Mouse (Mus musculus) CH12.LX (cell line): Measurements from ENCODE around the gene Ino80d. TPM values are rescaled to one million over a fixed set of nuclear protein-coding genes. Genes with fewer than 3 reads are reported as not detected.

Source experiments
- DNase-seq: peaks from one replicate; pipeline ENCODE4 v3.0.0-alpha.2; 2013; ENCODE audit errors: extremely low read depth
- H3K27ac ChIP-seq: 2 replicates; pipeline ENCODE4 v1.5.1; 2012; ENCODE audit warnings: low read depth, mild to moderate bottlenecking, control low read depth, moderate library complexity; ENCODE audit not compliant: insufficient read depth
- H3K27me3 ChIP-seq: replicated peaks from 2 replicates; pipeline ENCODE3; 2012; ENCODE audit warnings: inconsistent platforms
- H3K36me3 ChIP-seq, 2 experiments: replicated peaks in 1 of 2; 2 replicates each; pipeline versions ENCODE3 to v1.6.1; 2012; ENCODE audit warnings: inconsistent platforms in 1 of 2, low read length in 1 of 2, mild to moderate bottlenecking in 1 of 2, mixed read lengths in 1 of 2, moderate library complexity in 1 of 2; ENCODE audit not compliant: control insufficient read depth in 1 of 2, insufficient read depth in 1 of 2
- H3K4me1 ChIP-seq, 2 experiments: 2 replicates each; pipeline ENCODE4 v1.6.1; 2012; ENCODE audit warnings: inconsistent platforms in 1 of 2, moderate library complexity in 1 of 2; ENCODE audit not compliant: insufficient read depth in 2 of 2, control insufficient read depth in 1 of 2
- H3K4me2 ChIP-seq: 2 replicates; pipeline ENCODE4 v1.6.1; 2012; ENCODE audit warnings: low read depth, mild to moderate bottlenecking, control low read depth; ENCODE audit not compliant: poor library complexity, insufficient read depth, severe bottlenecking
- H3K4me3 ChIP-seq, 3 experiments: fragments of 150-350 bp in 1 of 3; sonication (generic) in 1 of 3; replicated peaks in 1 of 3; 2 replicates each; pipeline versions ENCODE3 to v1.5.1; 2011 to 2012; ENCODE audit warnings: low read depth in 2 of 3, low read length in 2 of 3, mild to moderate bottlenecking in 2 of 3, moderate library complexity in 2 of 3, control low read depth in 1 of 3, improper control_type of control experiment in 1 of 3, inconsistent platforms in 1 of 3, mixed read lengths in 1 of 3; ENCODE audit not compliant: poor library complexity in 1 of 3
- H3K79me2 ChIP-seq: replicated peaks from 2 replicates; pipeline ENCODE4 v1.6.1; 2012; ENCODE audit warnings: mild to moderate bottlenecking, moderate library complexity; ENCODE audit not compliant: control insufficient read depth, poor library complexity, insufficient read depth, severe bottlenecking; ENCODE audit errors: extremely low read depth
- H3K9ac ChIP-seq: 2 replicates; pipeline ENCODE4 v1.6.1; 2012; ENCODE audit warnings: low read depth, mild to moderate bottlenecking, control low read depth, moderate library complexity; ENCODE audit not compliant: insufficient read depth
- H3K9me3 ChIP-seq: replicated peaks from 2 replicates; pipeline ENCODE3; 2012; ENCODE audit warnings: low read length, inconsistent platforms, mixed read lengths
- CHD2 ChIP-seq: IDR thresholded peaks from 2 replicates; pipeline ENCODE4 v1.6.1; 2011; ENCODE audit warnings: low read length, improper control_type of control experiment
- CTCF ChIP-seq, 2 experiments: IDR thresholded peaks in 1 of 2; conservative IDR thresholded peaks in 1 of 2; 2 replicates each; pipeline ENCODE4 v1.5.1; 2011 to 2012; ENCODE audit warnings: low read depth in 2 of 2, low read length in 2 of 2, improper control_type of control experiment in 1 of 2, inconsistent platforms in 1 of 2, mild to moderate bottlenecking in 1 of 2, moderate library complexity in 1 of 2
- ELF1 ChIP-seq: IDR thresholded peaks from 2 replicates; pipeline ENCODE4 v1.6.1; 2014; ENCODE audit warnings: low read depth, mild to moderate bottlenecking, inconsistent platforms, low read length, improper control_type of control experiment
- EP300 ChIP-seq: IDR thresholded peaks from 2 replicates; pipeline ENCODE4 v1.6.1; 2011; ENCODE audit warnings: low read length, improper control_type of control experiment
- ETS1 ChIP-seq: conservative IDR thresholded peaks from 2 replicates; pipeline ENCODE4 v1.6.1; 2012; ENCODE audit warnings: low read depth, mild to moderate bottlenecking, inconsistent platforms, low read length, improper control_type of control experiment, moderate library complexity
- HCFC1 ChIP-seq: IDR thresholded peaks from 2 replicates; pipeline ENCODE4 v1.6.1; 2012; ENCODE audit warnings: low read depth, mild to moderate bottlenecking, inconsistent platforms, low read length, improper control_type of control experiment
- JUN ChIP-seq: IDR thresholded peaks from 2 replicates; pipeline ENCODE4 v1.6.1; 2011; ENCODE audit warnings: low read depth, mild to moderate bottlenecking, low read length, improper control_type of control experiment, moderate library complexity; ENCODE audit not compliant: insufficient read depth
- JUND ChIP-seq: conservative IDR thresholded peaks from 2 replicates; pipeline ENCODE4 v1.6.1; 2011; ENCODE audit warnings: low read depth, low read length, improper control_type of control experiment
- MAX ChIP-seq: IDR thresholded peaks from 2 replicates; pipeline ENCODE4 v1.6.1; 2011; ENCODE audit warnings: low read length, improper control_type of control experiment
- MEF2A ChIP-seq: IDR thresholded peaks from 2 replicates; pipeline ENCODE4 v1.6.1; 2014; ENCODE audit warnings: low read depth, mild to moderate bottlenecking, inconsistent platforms, low read length, improper control_type of control experiment, borderline replicate concordance
- MXI1 ChIP-seq: IDR thresholded peaks from 2 replicates; pipeline ENCODE4 v1.6.1; 2011; ENCODE audit warnings: mild to moderate bottlenecking, low read depth, low read length, improper control_type of control experiment
- NELFE ChIP-seq: IDR thresholded peaks from 2 replicates; pipeline ENCODE4 v1.6.1; 2011; ENCODE audit warnings: low read depth, low read length, improper control_type of control experiment
- SIN3A ChIP-seq: IDR thresholded peaks from 2 replicates; pipeline ENCODE4 v1.6.1; 2012; ENCODE audit warnings: low read length, improper control_type of control experiment, inconsistent platforms
- SMC3 ChIP-seq: IDR thresholded peaks from 2 replicates; pipeline ENCODE4 v1.6.1; 2011; ENCODE audit warnings: low read depth, low read length, improper control_type of control experiment
- TCF12 ChIP-seq: IDR thresholded peaks from 2 replicates; pipeline ENCODE4 v1.6.1; 2014; ENCODE audit warnings: low read depth, mild to moderate bottlenecking, inconsistent platforms, low read length, improper control_type of control experiment
- UBTF ChIP-seq: IDR thresholded peaks from 2 replicates; pipeline ENCODE4 v1.6.1; 2012; ENCODE audit warnings: low read depth, mild to moderate bottlenecking, inconsistent platforms, low read length, improper control_type of control experiment, moderate library complexity
- USF2 ChIP-seq: conservative IDR thresholded peaks from 2 replicates; pipeline ENCODE4 v1.6.1; 2011; ENCODE audit warnings: low read depth, low read length, improper control_type of control experiment
- ZC3H11A ChIP-seq: IDR thresholded peaks from 2 replicates; pipeline ENCODE4 v1.6.1; 2012; ENCODE audit warnings: low read depth, mild to moderate bottlenecking, inconsistent platforms, low read length, improper control_type of control experiment
- ZKSCAN1 ChIP-seq: IDR thresholded peaks from 2 replicates; pipeline ENCODE4 v1.6.1; 2012; ENCODE audit warnings: low read depth, inconsistent platforms, low read length, improper control_type of control experiment, borderline replicate concordance
- ZMIZ1 ChIP-seq: IDR thresholded peaks from 2 replicates; pipeline ENCODE4 v1.6.1; 2012; ENCODE audit warnings: low read depth, mild to moderate bottlenecking, inconsistent platforms, low read length, improper control_type of control experiment
- ZNF384 ChIP-seq: IDR thresholded peaks from 2 replicates; pipeline ENCODE4 v1.6.1; 2012; ENCODE audit warnings: low read depth, low read length, improper control_type of control experiment, inconsistent platforms
- dilution Hi-C: fragments of 300-500 bp; cut with MboI; formaldehyde crosslinking; loops from 2 replicates; pipeline ENCODE4 v1.14.3; 2020; ENCODE audit warnings: low sequenced_read_pairs; ENCODE audit not compliant: extremely low pct_unique_long_range_greater_than_20kb, extremely low pct_ligation_motif_present
- in situ Hi-C: fragments of 300-500 bp; cut with MboI; formaldehyde crosslinking; loops from 3 replicates; pipeline ENCODE4 v1.14.3; 2019; ENCODE audit warnings: low sequenced_read_pairs, low pct_ligation_motif_present, low pct_unique_long_range_greater_than_20kb, mixed read lengths
- polyA plus RNA-seq: library from polyadenylated mRNA; unstranded; fragments of >175 nt; gene quantifications from 2 replicates; pipeline ENCODE4 v1.2.1, GENCODE M21; 2012; ENCODE audit warnings: low read depth; ENCODE audit not compliant: insufficient read length
- total RNA-seq, 2 experiments: library from RNA; depleted of rRNA; stranded (reverse); fragments of 300-350 nt in 1 of 2; fragments of >200 nt in 1 of 2; gene quantifications; 2 replicates each; pipeline ENCODE4 v1.2.3; 2012 to 2014

Ino80d gene
- total and polyA plus RNA-seq, 3 experiments, result 4.5 to 5.8 (median 4.6) TPM

DNA sequence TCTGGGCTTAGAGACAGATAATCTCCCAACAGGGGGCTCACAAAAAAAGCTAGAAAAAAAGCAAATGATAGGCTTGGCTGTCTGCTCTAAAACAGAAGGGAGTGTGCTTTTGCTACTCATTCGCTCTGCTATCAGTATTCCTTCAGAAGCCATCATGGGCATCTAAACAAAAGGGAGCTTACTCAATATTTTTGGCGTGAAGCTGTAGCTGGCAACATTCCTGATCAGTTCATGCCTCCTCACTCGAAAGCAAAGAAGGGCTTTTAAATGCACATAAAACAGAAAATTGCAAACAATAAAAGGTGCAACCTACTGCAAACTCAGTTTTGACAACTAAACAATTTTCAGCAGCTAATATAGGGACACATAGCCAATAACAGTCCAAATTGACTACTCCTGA is 59.1 kb downstream of the Ino80d start:
- TF ChIP-seq TCF12, result no peak
- TF ChIP-seq MEF2A, result no peak
- no peak for TF ChIP-seq ZKSCAN1
- no peak for TF ChIP-seq NELFE
- no peak for TF ChIP-seq ZC3H11A
- no peak for TF ChIP-seq ZMIZ1
- no peak for TF ChIP-seq SMC3
- Histone ChIP-seq H3K9ac (no peak overlapping the region), H3K27ac (no peak overlapping the region), H3K4me2 (no peak overlapping the region), H3K4me1 (peaks cover 0 to 5% of the 10 kb centered on the region in 2 experiments; a peak in 1 of 4 replicates), H3K9me3 (no peaks in the 10 kb centered on the region), H3K36me3 (peaks cover 41 to 82% of the 10 kb centered on the region in 2 experiments), H3K4me3 (no peak overlapping the region), H3K27me3 (no peaks in the 10 kb centered on the region), H3K79me2 (peaks cover 10% of the 10 kb centered on the region; the same call in 1 of the 2 replicates)
- dilution Hi-C loops (no loop called here), in situ Hi-C loops (no loop called here)
- DNase-seq, result no peak

DNA sequence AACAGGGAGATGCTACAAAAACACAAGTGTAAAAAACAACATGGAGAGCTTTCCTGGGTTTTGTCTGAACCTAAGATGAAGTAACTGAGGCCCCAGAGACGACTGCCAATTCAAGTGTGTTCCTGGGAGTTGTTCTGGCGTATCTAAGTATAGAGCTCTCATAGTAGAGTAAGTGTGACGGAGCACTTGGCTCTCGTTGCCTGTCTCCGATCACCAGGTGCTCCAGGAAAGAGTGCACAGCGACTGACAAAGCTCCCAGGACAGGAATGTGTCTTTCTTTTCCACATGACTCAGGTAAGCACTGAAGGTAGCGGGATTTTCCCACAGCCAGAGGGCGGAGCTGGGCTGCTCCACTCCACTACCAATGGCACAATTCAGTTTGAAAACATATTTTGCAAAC is 63.6 kb downstream of the Ino80d start:
- H3K27ac ChIP-seq, result no peak overlapping the region
- in situ Hi-C loops (no loop called here), dilution Hi-C loops (no loop called here)
- H3K36me3 ChIP-seq, result peaks cover 18 to 67% of the 10 kb centered on the region in 2 experiments
- TF ChIP-seq MXI1 (no peak), ELF1 (no peak), SIN3A (no peak), ZKSCAN1 (no peak)
- no peak overlapping the region for H3K4me2 ChIP-seq
- DNase-seq, result no peak
- H3K27me3 ChIP-seq, result no peaks in the 10 kb centered on the region
- H3K4me1 ChIP-seq, result peaks cover 4 to 15% of the 10 kb centered on the region in 2 experiments; a peak in 3 of 4 replicates
- no peak overlapping the region for H3K9ac ChIP-seq
- peaks cover 10% of the 10 kb centered on the region; the same call in 1 of the 2 replicates for H3K79me2 ChIP-seq
- H3K4me3 ChIP-seq, result no peak overlapping the region
- H3K9me3 ChIP-seq, result no peaks in the 10 kb centered on the region

DNA sequence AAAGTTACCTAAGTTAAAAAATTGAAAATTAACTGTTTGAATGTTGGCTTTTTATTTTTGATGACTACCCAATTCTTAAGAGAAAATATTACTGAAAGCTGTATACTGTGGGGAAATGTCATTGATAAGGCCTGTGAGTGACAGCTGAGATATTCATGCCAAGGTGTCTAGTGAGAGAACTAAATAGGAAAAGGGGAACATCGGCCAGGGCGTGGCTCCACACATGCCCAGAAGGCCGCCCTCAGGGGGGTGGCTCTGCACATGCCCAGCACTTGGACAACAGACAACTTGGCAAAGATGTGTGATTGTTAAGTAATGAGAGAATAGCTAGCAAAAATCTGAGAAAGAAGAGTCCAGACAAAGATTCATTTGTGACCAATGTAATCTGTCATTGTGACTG is 64.5 kb downstream of the Ino80d start:
- dilution Hi-C loops, result no loop called here
- H3K4me1 ChIP-seq, result peaks cover 4 to 15% of the 10 kb centered on the region in 2 experiments; a peak in 3 of 4 replicates
- in situ Hi-C loops, result no loop called here
- peaks cover 10% of the 10 kb centered on the region; the same call in 1 of the 2 replicates for H3K79me2 ChIP-seq
- DNase-seq, result no peak
- no peaks in the 10 kb centered on the region for H3K9me3 ChIP-seq
- no peak overlapping the region for H3K4me2 ChIP-seq
- no peaks in the 10 kb centered on the region for H3K27me3 ChIP-seq
- TF ChIP-seq CHD2 (no peak), ETS1 (no peak), ELF1 (no peak), MEF2A (no peak), USF2 (no peak), ZNF384 (no peak), TCF12 (no peak), SMC3 (no peak), SIN3A (no peak), MAX (no peak), ZKSCAN1 (no peak), JUN (no peak), UBTF (no peak), JUND (no peak), EP300 (no peak), ZC3H11A (no peak), CTCF (conservative IDR thresholded peaks at IDR 0.05 in 1 of 2, IDR thresholded peaks at IDR 0.05 in 1 of 2; ENCODE audit: low read depth in 2 of 2, low read length in 2 of 2) (no peak), MXI1 (no peak), HCFC1 (no peak)
- no peak overlapping the region for H3K9ac ChIP-seq
- H3K4me3 ChIP-seq, result no peak overlapping the region
- peaks cover 14 to 58% of the 10 kb centered on the region in 2 experiments for H3K36me3 ChIP-seq
- no peak overlapping the region for H3K27ac ChIP-seq
